Mouse (Mus musculus) intestine, embryonic 14.5 days (tissue): ENCODE measurements at regions not wholly inside any gene's neighbourhood (a gene's known extent, or its start where the extent isn't known, plus 50 kb on each side); places are given as distances from the start of the nearest gene placed in this dataset.
"Not testable (repeated sequence)": the region's sequence is repeated elsewhere in the genome, so short reads cannot be mapped to it uniquely, and the experiment has no call there.

Source experiments
- ATAC-seq: fragments of 200-750 bp; cut with Nextera tagmentation; replicated peaks from 2 replicates; pipeline ENCODE4 v1.8.0; 2017; ENCODE audit warnings: low read depth, moderate number of reproducible peaks, moderate TSS enrichment, moderate library complexity; ENCODE audit not compliant: low FRiP score, low TSS enrichment
- DNase-seq: peaks from one replicate; pipeline ENCODE4 v3.0.0-alpha.2; 2018; ENCODE audit warnings: low spot score
- H3K27ac ChIP-seq: fragments of 300-500 bp; sonication (generic); 2 replicates; pipeline ENCODE4 v1.5.1; 2014; ENCODE audit warnings: low read depth, mild to moderate bottlenecking, control low read depth
- H3K27me3 ChIP-seq: fragments of 300-500 bp; sonication (generic); replicated peaks from 2 replicates; pipeline ENCODE4 v1.6.1; 2014; ENCODE audit warnings: low read length, control low read depth; ENCODE audit not compliant: control insufficient read depth, insufficient read depth
- H3K36me3 ChIP-seq: fragments of 300-500 bp; sonication (generic); 2 replicates; pipeline ENCODE4 v1.6.1; 2014; ENCODE audit warnings: low read length, control low read depth; ENCODE audit not compliant: control insufficient read depth, insufficient read depth
- H3K4me1 ChIP-seq: fragments of 300-500 bp; sonication (generic); replicated peaks from 2 replicates; pipeline ENCODE4 v1.6.1; 2014; ENCODE audit warnings: low read length, control low read depth, mixed read lengths; ENCODE audit not compliant: control insufficient read depth, insufficient read depth
- H3K4me2 ChIP-seq: fragments of 300-500 bp; sonication (generic); 2 replicates; pipeline ENCODE4 v1.6.1; 2014; ENCODE audit warnings: low read length
- H3K4me3 ChIP-seq: fragments of 300-500 bp; sonication (generic); 2 replicates; pipeline ENCODE4 v1.5.1; 2014; ENCODE audit warnings: low read depth, low read length, control low read depth, mixed read lengths
- H3K9ac ChIP-seq: fragments of 300-500 bp; sonication (generic); 2 replicates; pipeline ENCODE4 v1.6.1; 2014; ENCODE audit warnings: mild to moderate bottlenecking, low read length
- H3K9me3 ChIP-seq: fragments of 300-500 bp; sonication (generic); 2 replicates; pipeline ENCODE4 v1.6.1; 2016; ENCODE audit warnings: low read length, control low read depth; ENCODE audit not compliant: control insufficient read depth
- WGBS: fragments of 180-500 bp; shearing (Covaris S2); extraction: QIAGEN DNeasy Blood & Tissue Kit; methylation state at CpG from one replicate; pipeline ENCODE4 v1.1.7; 2014; 5-methylcytosine and 5-hydroxymethylcytosine counted together

- Histone ChIP-seq H3K4me1 (no peaks in the 10 kb centered on the region), H3K36me3 (no peaks in the 10 kb centered on the region), H3K27me3 (no peaks in the 10 kb centered on the region), H3K4me2 (no peak overlapping the region), H3K9me3 (no peaks in the 10 kb centered on the region), H3K4me3 (no peak overlapping the region), H3K9ac (no peak overlapping the region), H3K27ac (no peak overlapping the region)
- no peak for ATAC-seq
- no peak for DNase-seq
Observed at GRCm38 (mm10) chr2:149203896-149204295, 186.9 kb upstream of the Gm10750 start.

GRCm38 (mm10) chr2:149195736-149196135, 178.7 kb upstream of the Gm10750 start:
- no peak overlapping the region for H3K27ac ChIP-seq
- no peaks in the 10 kb centered on the region for H3K27me3 ChIP-seq
- DNase-seq (no peak), ATAC-seq (no peak)
- H3K9ac ChIP-seq: no peak overlapping the region
- no peaks in the 10 kb centered on the region for H3K9me3 ChIP-seq
- H3K4me3 ChIP-seq: no peak overlapping the region
- H3K4me2 ChIP-seq: no peak overlapping the region
- H3K4me1 ChIP-seq: no peaks in the 10 kb centered on the region
- 73% methylated on average over 1 of the region's 1 CpGs for WGBS
- H3K36me3 ChIP-seq: no peaks in the 10 kb centered on the region

- WGBS: 27% methylated on average over 7 of the region's 7 CpGs
Observed at GRCm38 (mm10) chr2:149158434-149158833, 141.4 kb upstream of the Gm10750 start.

GRCm38 (mm10) chr2:149109551-149109950, 92.5 kb upstream of the Gm10750 start:
- not testable (repeated sequence) for H3K27me3 ChIP-seq, H3K4me3 ChIP-seq, H3K9me3 ChIP-seq, DNase-seq, ATAC-seq, H3K9ac ChIP-seq, H3K27ac ChIP-seq, H3K4me2 ChIP-seq, H3K36me3 ChIP-seq, H3K4me1 ChIP-seq
- WGBS: 85% methylated on average over 1 of the region's 1 CpGs

More at GRCm38 (mm10) chr2:149158434-149158833, 141.4 kb upstream of the Gm10750 start:
- not testable (repeated sequence) for H3K27ac ChIP-seq, H3K36me3 ChIP-seq, H3K9me3 ChIP-seq, H3K4me2 ChIP-seq, H3K9ac ChIP-seq, H3K4me3 ChIP-seq, H3K4me1 ChIP-seq, H3K27me3 ChIP-seq, DNase-seq
- 0 out of 2 replicates have a peak, but pooled peaks have one; percentile 36 for ATAC-seq

DNA sequence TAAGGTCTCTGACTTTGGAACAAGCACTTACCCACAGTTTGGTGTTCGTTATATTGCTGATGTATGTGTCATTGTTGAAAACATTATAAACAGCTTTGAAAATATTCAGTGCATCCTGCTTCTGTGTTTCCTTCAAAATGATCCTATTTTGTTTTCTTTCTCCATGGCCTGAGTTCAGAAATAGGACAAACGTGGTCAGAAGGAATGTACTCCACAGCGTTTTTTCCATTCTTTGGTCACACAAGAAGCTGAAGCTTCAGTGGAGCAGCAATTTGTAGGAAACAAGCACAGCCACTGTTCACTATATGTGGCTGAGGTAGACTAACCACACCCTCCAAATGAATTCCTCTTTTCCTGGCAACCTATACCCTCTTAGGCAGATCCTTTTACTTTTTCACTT, 75.1 kb upstream of the Gm10750 start:
- WGBS: 48% methylated on average over 3 of the region's 3 CpGs
- Histone ChIP-seq H3K4me3 (no peak overlapping the region), H3K27me3 (no peaks in the 10 kb centered on the region), H3K27ac (no peak overlapping the region), H3K4me2 (no peak overlapping the region), H3K36me3 (no peaks in the 10 kb centered on the region), H3K4me1 (no peaks in the 10 kb centered on the region), H3K9ac (no peak overlapping the region), H3K9me3 (no peaks in the 10 kb centered on the region)
- ATAC-seq (no peak), DNase-seq (no peak)
